Mouse (Mus musculus): ENCODE results near the gene Dyrk1a.
A peak's percentile ranks its signal among the peaks of the same experiment; 100 is the strongest.

Gene Dyrk1a

DNA sequence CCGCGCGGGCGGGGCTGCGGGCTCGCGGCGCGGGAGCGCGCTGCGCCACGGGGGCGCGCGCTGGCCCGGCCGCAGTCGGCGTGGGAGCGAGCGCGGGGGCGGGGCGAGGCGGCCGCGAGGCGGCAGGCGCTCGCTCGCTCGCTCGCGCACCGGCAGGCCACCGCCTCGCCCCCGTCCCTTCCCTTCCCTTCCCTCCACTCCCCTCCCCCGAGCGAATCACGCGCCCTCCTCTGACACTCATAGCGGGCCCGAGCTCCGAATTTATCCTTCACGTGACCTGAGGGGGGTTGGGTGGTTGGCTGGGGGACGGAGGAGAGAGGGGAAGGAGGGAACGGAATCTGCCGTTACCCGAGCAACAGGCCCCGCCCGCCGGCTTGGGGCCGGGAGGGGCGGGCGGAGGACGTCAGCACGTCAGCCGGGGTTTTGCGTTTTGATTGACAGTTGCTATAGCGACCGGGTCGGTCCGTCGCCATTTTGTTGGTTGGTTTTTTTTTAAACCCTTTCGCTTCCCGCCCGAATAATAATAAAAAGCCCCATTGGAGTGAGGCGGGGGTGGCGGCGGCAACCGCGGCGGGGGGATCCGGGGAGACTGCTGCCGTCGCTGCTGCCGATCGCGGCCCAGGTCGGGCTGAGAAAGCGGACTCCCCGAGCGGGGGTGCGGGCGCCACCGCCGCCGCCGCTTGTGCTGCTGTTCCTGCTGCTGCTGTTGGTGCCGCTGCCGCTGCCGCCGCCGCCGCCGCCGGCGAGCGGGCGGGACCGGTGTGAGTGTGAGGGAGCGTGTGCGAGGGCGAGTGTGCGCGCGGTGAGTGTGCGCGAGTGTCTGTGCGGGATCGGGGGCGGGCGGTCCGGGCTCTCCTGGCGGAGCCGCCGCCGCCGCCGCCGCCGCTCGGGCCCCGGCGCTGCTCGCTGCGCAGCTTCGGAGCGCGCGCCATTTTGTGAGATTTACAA, at the start of gene Dyrk1a:
Dyrk1a (plus strand) TSS at position 782 of the 948 bp plus-strand sequence.
- DNase-seq (ENCODE audit: extremely low spot score): peak; percentile 100

DNA sequence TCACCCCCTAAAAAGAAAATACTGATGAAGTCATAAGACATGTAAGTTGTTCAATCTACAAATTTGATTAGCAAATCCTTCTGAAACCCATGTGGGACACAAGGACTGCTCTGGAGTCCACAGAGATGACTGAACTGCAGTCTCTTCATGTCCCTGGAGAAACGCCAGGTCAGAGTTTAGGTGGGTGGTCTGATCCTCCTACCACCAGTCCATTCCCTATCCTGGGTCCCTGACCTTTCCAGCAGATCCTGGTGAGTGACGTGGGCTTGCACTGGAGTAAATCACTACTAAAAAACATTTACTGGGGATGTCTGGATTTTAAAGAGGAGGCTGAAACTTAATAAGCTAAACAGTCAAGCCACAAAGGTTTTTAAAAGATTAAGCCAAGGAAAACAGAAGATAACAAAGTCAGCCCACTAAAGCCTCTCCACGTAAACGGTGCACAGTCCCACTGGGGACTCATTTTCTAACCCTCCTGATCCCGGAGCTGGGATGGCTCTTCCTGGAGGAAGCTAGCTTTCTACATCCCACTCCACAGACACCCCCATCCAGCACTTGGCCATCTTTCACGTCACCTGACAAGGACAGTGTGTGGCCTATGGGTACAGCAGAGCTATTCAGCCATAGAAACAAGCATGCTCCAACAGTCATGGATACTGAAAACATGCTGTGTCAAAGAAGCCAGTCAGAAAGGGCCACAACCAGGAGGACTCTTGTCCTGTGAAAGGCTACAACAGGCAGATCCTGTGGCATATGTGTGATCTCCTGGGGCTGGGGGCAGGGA, 46.0 kb upstream of the Dyrk1a start:
- no peak for DNase-seq (ENCODE audit: extremely low spot score)

DNA sequence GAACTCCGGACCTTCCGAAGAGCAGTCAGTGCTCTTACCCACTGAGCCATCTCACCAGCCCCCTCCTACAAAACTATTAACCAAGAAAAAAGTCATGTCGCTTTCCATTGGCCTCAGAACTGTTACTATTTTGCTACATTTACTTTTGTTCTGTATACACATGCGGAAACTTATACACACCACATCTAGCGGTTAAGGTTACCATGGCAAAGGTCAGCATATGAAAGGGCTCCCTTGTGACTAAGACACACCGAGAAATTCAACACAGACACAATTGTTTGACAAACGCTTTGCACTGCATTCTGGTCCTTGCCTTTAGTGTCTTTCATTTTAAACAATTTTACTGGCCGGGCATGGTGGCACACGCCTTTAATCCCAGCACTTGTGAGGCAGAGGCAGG, 45.1 kb upstream of the Dyrk1a start:
- no peak for DNase-seq (ENCODE audit: extremely low spot score)

DNA sequence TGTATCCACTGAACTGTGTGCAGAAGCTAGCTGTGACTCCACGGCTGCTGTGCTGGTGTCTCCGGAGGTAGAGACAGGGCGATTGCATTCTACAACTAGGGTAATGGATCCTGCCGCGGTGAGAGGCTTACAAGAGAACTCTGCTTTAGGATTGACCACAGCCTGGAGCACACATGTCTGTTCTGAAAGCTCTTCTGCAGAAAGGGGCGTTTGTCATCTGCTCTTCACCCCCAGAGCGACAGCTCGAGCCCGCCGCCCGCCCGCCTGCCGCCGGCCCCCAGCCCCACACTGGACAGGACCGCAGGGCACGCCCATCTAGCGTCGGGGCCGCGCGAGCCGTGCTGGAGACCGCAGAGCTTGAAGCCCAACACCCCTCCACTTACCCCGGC, 43.9 kb upstream of the Dyrk1a start:
- no peak for DNase-seq (ENCODE audit: extremely low spot score)

DNA sequence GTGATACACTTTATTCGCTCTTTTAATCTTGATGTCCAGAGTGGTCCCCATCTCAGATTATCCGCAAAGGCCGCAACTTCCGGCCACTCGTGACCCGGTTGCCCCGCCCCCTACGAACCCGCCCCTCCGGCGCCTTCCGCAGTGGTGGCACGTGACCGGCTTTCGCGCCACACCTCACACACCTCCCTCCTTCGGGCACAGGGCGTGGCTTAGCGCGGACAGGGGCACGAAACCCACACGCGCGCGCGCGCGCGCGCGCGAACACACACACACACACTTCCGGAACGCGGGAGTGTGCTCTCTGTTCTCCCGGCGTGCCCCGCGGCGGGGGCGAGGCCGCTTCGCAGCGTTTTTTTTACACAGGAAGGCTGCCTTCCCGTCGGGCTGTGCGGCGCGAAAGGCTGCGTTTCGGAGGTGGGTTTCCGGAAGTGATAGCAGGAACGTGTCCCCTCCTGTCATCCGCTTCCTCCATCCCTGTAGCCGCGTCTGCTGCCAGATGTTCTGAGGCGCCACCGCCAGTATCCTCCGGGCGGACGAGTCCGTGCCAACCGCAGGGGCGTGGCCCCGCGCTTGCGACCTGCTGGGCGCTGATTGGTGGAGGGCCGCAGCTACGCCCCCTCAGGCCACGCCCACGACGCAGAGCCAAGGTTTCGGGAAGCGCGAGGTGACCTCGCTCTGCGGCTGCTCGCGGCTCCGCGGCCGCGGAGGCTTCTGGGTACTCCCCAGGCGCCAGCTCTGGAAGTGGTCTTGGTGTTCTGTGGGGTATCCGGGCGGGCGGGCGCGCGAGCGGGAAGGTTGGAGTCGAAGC, 43.3 kb upstream of the Dyrk1a start, which contains the start of gene Vps26c:
Vps26c (minus strand) TSS at position 487 of the 808 bp plus-strand sequence.
- DNase-seq (ENCODE audit: extremely low spot score): peak; percentile 97

DNA sequence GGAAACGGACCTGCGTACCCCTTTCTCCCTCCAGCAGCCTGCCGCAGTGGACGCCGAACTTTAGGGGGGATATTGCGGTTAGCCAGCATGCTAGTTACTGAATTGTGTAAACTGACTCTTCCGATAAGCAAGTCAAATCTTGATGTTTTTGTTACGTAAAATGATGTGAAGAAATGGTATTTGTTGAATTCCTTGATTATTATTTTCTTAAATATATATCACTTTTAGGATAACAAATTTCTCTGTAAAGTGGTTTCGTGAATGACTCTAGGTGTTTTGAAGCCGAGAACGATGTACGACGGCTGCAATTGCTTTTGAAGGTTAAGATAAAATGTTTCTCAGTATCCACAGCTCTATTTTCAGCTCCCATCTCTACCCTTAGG, 42.7 kb upstream of the Dyrk1a start:
- no peak for DNase-seq (ENCODE audit: extremely low spot score)

DNA sequence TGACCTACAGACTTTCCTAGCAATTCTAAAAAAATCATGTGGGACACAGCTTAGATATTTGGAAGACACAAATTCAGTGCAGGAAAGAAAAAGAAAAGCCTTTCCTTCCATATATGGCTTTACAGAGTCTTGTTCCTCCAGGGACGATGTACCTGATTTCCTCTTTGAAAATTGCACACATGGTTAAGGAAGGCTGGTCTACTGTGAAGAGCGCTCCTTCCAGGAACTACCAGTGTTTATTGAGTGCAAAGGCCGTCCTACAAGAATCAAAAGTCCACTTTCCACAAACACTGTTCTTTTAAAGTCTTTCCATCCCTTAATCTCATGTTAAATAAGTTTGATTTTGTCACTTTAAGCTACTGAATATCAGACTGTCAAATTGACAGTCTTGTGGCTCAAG, 42.3 kb upstream of the Dyrk1a start:
- DNase-seq (ENCODE audit: extremely low spot score): no peak

DNA sequence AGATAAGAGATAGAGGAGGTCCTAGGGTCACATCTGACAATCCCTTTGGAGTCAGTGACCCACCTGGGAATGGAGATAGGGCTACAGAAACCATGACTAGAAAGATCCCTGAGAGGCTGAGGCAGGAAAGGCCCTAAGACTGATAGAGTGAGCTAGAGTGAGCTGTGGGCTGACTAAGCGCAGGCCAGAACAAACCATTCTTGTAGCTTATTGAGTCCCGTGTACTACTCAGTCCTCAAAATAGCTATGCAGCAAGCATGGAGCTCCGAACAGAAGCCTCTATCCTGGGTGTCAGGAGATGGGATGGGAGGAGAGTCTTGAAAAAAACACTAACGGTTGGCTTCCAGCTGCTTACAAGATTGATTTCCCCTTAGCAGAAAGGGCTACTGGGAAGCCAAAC, 38.5 kb upstream of the Dyrk1a start:
- DNase-seq (ENCODE audit: extremely low spot score): no peak

DNA sequence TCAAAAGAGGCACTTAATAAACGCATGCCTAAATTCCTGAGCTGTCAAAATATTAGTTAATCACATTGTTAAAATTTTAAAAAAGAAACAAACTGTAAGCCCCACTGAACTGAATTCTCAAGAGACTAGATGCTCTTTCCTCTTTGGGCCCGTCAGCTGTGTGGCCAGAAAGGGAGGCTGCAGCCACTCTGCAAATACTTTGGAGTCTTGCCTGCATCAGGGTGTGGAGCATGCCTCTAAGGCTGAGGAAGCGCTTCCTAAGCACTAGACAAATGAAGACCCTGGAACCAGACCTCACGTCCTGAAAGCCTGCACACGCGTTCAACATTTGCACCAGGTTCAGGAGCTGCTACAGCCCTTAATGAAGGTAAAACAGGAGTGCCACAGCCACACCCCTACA, 36.1 kb upstream of the Dyrk1a start:
- no peak for DNase-seq (ENCODE audit: extremely low spot score)

DNA sequence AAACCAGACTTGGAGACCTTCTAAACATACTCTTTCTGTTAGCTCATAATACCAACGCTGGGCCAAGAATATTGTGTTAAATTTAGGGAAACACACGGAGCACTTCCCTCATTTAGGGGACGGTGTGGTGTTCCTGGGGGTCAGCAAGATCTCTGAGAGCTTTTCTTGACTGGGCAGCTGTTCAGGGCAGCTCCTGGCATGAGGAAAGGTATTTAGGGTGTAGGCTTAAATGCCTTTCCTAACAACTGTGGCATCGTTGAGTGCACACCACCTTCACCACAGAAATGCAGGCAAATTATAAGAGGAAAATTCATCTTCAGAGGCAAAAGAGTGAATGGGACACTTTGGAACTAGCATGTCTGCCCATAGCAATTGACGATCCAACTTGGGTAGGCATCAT, 34.1 kb upstream of the Dyrk1a start:
- DNase-seq (ENCODE audit: extremely low spot score): no peak

DNA sequence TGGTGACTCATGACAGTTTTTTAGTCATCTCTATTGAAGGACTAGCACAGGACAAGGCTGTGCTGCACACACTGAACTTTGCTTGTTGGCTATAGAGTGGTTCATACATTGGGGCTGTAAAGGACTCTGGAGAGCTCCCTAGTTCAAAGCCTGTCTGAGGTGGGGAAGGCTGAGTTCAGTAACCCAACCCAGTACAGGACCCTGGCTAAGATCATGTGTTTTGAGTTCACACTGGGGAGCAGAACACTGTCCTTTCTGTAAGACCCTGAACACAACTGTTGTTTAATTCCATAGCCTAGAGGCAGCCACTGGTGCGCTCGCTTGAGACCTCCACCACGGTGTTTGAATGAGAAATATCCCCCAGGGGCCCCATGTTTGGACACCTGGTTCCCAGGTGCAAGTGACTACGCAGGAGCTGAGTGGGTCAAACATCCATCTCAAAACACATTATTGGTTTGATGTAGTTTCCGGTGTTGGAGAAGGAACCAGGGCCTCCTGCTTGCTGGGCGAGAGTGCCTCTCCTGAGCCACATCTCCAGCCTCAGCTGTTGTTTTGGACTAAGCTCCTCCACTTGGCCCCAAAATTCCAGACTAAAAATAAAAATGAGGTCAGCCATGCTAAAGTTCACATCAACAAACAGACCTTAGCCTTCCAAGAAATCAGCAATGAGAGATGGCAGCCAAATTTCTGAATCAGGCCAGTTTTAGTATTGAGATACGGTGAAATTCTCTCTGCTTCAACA, 33.2 kb upstream of the Dyrk1a start:
- DNase-seq (ENCODE audit: extremely low spot score): no peak

DNA sequence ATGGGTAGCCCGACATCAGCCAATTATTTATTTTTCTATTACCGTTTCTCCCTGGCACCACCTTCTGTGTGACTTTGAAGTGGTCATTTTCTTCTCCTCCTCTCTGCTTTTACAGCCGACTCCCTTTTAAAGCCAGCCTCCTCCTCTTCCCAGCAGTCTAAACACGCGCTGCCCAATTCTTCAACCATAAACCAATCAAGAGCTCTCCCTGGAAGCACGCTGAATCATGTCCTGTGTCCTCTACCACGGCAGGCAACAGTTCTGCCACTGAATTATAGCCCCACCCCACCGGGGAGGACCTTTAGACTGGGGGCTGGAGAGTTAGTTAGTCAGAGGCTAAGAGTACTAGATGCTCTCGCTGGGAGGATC, 32.7 kb upstream of the Dyrk1a start:
- no peak for DNase-seq (ENCODE audit: extremely low spot score)

DNA sequence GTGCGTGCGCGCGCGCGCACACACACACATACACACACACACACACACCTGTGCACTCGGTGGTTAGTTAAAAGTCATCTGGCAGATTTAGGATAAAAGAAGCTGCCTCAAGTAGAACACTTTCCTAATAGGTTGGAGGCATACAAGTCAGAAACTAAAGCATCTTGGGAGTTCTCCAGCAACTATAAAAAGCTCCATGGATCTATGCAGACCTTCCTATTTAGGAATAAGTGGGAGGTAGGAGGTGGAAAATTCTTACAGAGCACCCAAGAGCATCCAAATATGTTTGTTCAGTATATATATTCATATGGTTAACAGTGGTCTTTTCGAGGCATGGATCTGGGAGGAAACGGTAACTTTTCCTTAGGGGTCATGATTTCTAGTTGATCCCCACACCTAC, 29.7 kb upstream of the Dyrk1a start:
- no peak for DNase-seq (ENCODE audit: extremely low spot score)

DNA sequence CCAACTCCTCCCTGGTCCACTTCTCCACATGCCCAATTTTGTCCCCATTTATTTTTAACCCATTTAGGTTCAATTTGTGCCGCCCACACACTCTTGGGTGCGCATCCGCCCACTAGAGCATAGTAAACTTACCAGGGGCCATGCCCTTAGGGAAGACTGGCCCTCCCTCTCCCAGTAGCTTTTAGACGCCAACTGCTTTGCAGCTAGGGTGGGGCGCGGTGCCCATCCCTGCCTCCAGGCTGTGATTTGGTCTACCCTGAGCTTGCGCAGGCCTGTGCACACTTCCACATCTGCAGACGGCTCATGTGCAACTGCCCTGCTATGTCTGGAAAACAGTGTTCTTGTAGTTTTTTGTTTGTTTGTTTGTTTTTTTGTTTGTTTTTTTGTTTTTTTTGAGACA, 26.9 kb upstream of the Dyrk1a start:
- DNase-seq (ENCODE audit: extremely low spot score): no peak

DNA sequence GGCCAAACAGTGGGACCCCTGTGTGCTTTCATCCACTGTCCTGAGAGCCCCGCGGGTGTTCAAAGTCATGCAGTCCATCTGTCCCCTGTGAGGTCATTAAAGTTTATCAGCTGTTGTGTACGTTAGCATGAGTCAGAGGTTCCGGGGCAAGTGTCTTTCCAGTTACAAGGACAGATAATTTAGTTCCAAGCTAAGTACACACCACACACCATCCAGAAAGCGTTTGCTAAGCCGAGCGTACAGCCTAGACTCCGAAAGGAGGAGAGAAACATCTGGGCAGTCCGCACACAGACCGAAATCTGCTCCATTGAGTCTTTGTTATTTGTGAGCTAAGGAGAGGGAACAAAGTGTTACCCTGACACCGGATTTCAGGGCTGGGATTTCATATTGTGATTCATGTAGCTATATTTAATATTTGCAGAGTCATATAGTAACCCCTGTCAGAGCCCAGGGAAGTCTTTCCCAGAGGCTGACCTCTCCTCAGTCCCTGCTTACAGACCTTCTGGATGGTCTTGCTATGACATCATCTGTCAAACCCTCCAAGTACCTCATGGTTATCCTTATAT, 25.2 kb upstream of the Dyrk1a start:
- no peak for DNase-seq (ENCODE audit: extremely low spot score)

DNA sequence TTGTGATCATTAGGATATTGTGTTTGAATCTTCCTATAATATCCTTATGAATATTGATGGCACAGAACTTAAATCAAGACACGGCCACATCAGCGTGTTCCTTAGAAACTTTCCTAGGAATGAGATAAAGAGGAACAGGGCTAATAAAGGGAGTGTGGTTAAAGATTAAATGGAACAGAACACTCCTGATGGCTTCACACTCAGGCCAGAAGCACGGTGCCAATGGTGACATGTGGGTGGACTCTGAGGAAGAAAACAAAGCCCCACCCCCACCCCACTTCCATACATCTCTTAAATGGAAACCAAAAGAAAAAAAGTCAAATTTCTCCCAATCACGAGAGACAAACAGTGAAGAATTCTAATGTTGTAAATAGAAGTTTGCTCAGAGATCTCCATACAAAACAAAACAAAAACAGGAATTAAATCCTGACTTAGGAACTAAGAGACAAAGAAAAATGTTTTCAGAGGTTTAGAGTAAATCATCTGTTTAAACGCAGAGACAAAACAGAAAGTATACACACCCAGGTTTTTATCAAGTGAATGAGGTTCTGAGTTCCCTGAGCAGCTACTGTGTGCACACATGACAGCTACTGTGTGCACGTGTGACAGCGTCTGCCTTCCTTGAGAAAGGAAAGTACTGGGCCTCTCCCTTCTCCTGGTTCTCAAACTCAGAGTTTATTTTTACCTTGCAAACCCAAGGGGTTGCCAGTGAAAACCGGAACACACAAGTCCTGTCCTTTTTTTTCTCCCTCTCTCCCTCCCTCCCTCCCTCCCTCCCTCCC, 23.8 kb upstream of the Dyrk1a start:
- no peak for DNase-seq (ENCODE audit: extremely low spot score)

DNA sequence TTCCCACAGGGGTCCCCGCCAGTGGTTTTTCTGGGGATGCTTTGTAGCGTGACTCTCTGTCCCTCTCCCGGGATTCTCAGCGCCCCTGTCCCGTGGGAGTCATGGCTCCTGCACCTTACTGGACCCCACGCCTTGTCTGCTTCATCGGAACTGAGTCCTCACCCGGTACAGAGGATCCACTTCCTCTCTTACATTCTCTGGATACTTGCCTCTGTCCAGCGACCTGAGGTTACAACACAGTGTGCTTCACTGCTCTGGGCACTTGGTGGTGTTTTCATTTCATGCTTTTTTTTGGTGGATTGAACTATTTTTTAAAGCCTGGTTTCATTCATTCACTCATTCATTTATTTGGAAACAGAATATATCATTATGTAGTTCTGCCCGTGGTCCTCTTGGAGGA, 20.0 kb upstream of the Dyrk1a start:
- DNase-seq (ENCODE audit: extremely low spot score): no peak

DNA sequence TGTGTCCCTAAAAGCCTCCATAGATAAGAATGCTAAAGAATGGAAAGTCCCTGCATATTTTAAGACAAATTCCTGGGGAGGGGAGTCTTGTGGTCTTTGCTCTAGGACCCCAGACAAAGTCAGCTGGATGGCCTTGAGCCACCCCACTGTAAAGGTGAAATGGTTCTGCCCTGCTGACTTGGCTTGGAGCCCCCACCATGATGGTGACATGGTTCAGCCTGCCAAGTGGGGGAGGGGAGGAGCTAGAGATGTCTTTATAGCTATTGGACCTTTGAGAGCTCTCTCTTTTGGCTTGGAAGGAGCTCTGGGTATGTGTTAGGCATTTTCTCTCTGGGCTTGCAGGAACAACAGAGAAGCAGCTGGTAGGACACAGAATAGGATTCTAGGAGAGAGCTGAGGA, 17.9 kb upstream of the Dyrk1a start:
- DNase-seq (ENCODE audit: extremely low spot score): no peak

DNA sequence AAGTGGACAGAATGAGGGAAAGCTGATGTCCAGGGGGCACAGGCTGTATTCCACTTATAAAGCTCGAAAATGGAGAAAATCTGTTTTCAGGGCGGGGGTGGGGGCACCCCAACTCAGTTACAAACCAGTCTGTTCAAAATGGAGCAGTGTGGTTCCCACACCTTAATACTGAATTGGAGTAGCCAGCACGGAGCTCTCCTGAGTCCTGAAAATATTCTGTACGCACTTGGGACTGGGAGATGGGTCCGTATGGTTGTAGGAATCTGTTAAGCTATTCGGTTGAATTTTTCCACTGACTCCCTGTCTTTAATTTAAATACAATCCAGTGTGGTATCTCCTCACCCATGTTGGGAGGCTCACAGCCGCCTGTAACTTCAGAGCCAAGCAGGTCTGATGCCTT, 14.5 kb upstream of the Dyrk1a start:
- no peak for DNase-seq (ENCODE audit: extremely low spot score)

DNA sequence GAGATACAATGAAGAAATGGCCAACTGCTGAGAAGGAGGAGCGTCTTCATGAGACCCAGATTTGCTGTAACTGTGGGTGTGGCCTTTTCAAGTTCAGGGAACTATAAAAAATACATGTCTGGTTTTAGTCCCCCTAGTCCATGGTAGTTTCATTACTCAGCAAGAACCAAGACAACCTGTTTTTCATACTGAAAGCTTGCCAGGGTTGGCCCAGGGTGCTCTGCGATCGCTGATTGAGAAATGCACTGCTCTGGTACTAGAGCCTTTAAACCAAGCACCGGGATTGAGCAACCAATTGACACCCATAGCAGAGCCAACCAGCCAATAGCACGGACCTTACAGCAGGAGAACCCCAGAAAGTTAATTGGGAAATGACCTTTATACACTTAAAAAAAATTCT, 13.6 kb upstream of the Dyrk1a start:
- no peak for DNase-seq (ENCODE audit: extremely low spot score)
